ENCODE assay signal across 9 mouse cellular contexts in genomic region chr13:72198341-72199105, GRCm38 (mm10).
DNase-seq lines count a peak whose midpoint lies in the region; ATAC-seq lines count a peak whose summit lies in the region.
"Had no signal": no experiment of that assay in that cellular context is flagged by ENCODE, and none has a peak within 500 bp of the region (broad histone marks: within the 10 kb centered on the region; RNA-seq: fewer than 3 reads in every experiment).

No protein-coding gene starts in this region.

- DNase-seq in layer of hippocampus, adult 11-12 months (ENCODE audit: low spot score), result peak; percentile 9
- no peak for DNase-seq in layer of hippocampus, adult 9-10 months (ENCODE audit: low spot score)
- DNase-seq in large intestine, adult 2 months (ENCODE audit: low read depth, low spot score), result peak; percentile 29
- DNase-seq in right cerebral cortex, postnatal 25 days, result peak; percentile 35
- DNase-seq in retina, embryonic 14.5 days (ENCODE audit: low spot score), result no peak
- no peak for DNase-seq in hindbrain, embryonic 11.5 days (ENCODE audit: low spot score)

- WGBS in heart, embryonic 12.5 days, result 39% methylated on average over 22 of the region's 22 CpGs
- WGBS in large intestine, adult 2 months, result 25% methylated on average over 22 of the region's 22 CpGs
- 70% methylated on average over 22 of the region's 22 CpGs for WGBS in hindbrain, embryonic 11.5 days
- 63% methylated on average over 22 of the region's 22 CpGs for WGBS in hindbrain, embryonic 12.5 days

- no peaks in the 10 kb centered on the region for H3K9me3 ChIP-seq in heart, embryonic 12.5 days (replicated peaks)
- no peaks in the 10 kb centered on the region for H3K9me3 ChIP-seq in hindbrain, embryonic 11.5 days (ENCODE audit: control insufficient read depth, low read length)
- no peaks in the 10 kb centered on the region for H3K9me3 ChIP-seq in hindbrain, embryonic 12.5 days (replicated peaks)

- peak overlapping the region; percentile 49 for H3K4me2 ChIP-seq in heart, embryonic 12.5 days
- no peak overlapping the region for H3K4me2 ChIP-seq in hindbrain, embryonic 11.5 days (replicated peaks; ENCODE audit: low read depth, low read length)
- no peak overlapping the region for H3K4me2 ChIP-seq in hindbrain, embryonic 12.5 days (replicated peaks)

- H3K27ac ChIP-seq in heart, embryonic 12.5 days (ENCODE audit: poor library complexity, severe bottlenecking), result peak overlapping the region; percentile 74
- H3K27ac ChIP-seq in hindbrain, embryonic 11.5 days (ENCODE audit: low read depth, low read length), result no peak overlapping the region
- H3K27ac ChIP-seq in hindbrain, embryonic 12.5 days, result no peak overlapping the region

- peaks cover 16% of the 10 kb centered on the region for H3K4me1 ChIP-seq in heart, embryonic 12.5 days (replicated peaks)
- H3K4me1 ChIP-seq in hindbrain, embryonic 11.5 days (replicated peaks; ENCODE audit: control insufficient read depth, insufficient read depth, low read length), result no peaks in the 10 kb centered on the region
- no peaks in the 10 kb centered on the region for H3K4me1 ChIP-seq in hindbrain, embryonic 12.5 days
- H3K4me1 ChIP-seq: megakaryocyte, embryonic 14.5 days had no signal

- no peaks in the 10 kb centered on the region for H3K27me3 ChIP-seq in heart, embryonic 12.5 days (replicated peaks)
- no peaks in the 10 kb centered on the region for H3K27me3 ChIP-seq in hindbrain, embryonic 11.5 days (ENCODE audit: control insufficient read depth, insufficient read depth, low read length)
- H3K27me3 ChIP-seq in hindbrain, embryonic 12.5 days, result no peaks in the 10 kb centered on the region
- H3K27me3 ChIP-seq: megakaryocyte, embryonic 14.5 days had no signal

- H3K9ac ChIP-seq in heart, embryonic 12.5 days, result no peak overlapping the region
- H3K9ac ChIP-seq in hindbrain, embryonic 11.5 days (ENCODE audit: low read depth, low read length), result no peak overlapping the region
- H3K9ac ChIP-seq in hindbrain, embryonic 12.5 days, result no peak overlapping the region

- H3K4me3 ChIP-seq in heart, embryonic 12.5 days, result no peak overlapping the region
- no peak overlapping the region for H3K4me3 ChIP-seq in hindbrain, embryonic 11.5 days (ENCODE audit: low read depth, low read length)
- H3K4me3 ChIP-seq in hindbrain, embryonic 12.5 days, result no peak overlapping the region
- H3K4me3 ChIP-seq: megakaryocyte, embryonic 14.5 days had no signal

- no peaks in the 10 kb centered on the region for H3K36me3 ChIP-seq in heart, embryonic 12.5 days
- H3K36me3 ChIP-seq in hindbrain, embryonic 11.5 days (ENCODE audit: control insufficient read depth, insufficient read depth, low read length), result no peaks in the 10 kb centered on the region
- no peaks in the 10 kb centered on the region for H3K36me3 ChIP-seq in hindbrain, embryonic 12.5 days

- ATAC-seq in heart, embryonic 12.5 days (ENCODE audit: insufficient number of reproducible peaks, low FRiP score), result peak; percentile 65; the same call in 1 of the 2 replicates
- no peak for ATAC-seq in hindbrain, embryonic 11.5 days (ENCODE audit: low FRiP score)
- no peak for ATAC-seq in hindbrain, embryonic 12.5 days (ENCODE audit: low FRiP score)

Comparison
In these comparisons a context has a peak if more than half of its experiments do, and no peak if none do; other contexts are left out.
1. DNase-seq: peak in layer of hippocampus, adult 11-12 months (single experiment), large intestine, adult 2 months (single experiment) and right cerebral cortex, postnatal 25 days (single experiment); none in layer of hippocampus, adult 9-10 months (single experiment), retina, embryonic 14.5 days (single experiment) and hindbrain, embryonic 11.5 days (single experiment).